ENCODE assay signal across 30 mouse cellular contexts in genomic region chr8:84907037-84907436, GRCm38 (mm10). TPM values are rescaled to one million over a fixed set of nuclear protein-coding genes. Genes with fewer than 3 reads are reported as not detected.
"Had no signal": no experiment of that assay in that cellular context is flagged by ENCODE, and none has a peak within 500 bp of the region (broad histone marks: within the 10 kb centered on the region; RNA-seq: fewer than 3 reads in every experiment).

No protein-coding gene starts in this region.

- H3K4me3 ChIP-seq: gastrocnemius, adult 2 months; heart, embryonic 10.5 days; heart, embryonic 12.5 days; hindbrain, embryonic 10.5 days; hindbrain, embryonic 12.5 days; intestine, embryonic 15.5 days; layer of hippocampus, adult 2 months; left cerebral cortex, adult 2 months; limb, embryonic 10.5 days; limb, embryonic 12.5 days had no signal

- H3K36me3 ChIP-seq: heart, embryonic 10.5 days; heart, embryonic 12.5 days; intestine, embryonic 15.5 days had no signal

- DNase-seq: gastrocnemius, adult 2 months; gastrocnemius, postnatal 10 days; gastrocnemius, postnatal 25 days; heart, adult 18-20 months; heart, postnatal 10 days; heart, postnatal 4 days; kidney, adult 18-20 months; kidney, adult 8-10 months; kidney, postnatal 10 days; kidney, postnatal 25 days; kidney, postnatal 4 days had no signal

- H3K27ac ChIP-seq: gastrocnemius, adult 2 months; heart, embryonic 10.5 days; hindbrain, embryonic 10.5 days; hindbrain, embryonic 12.5 days; hindbrain, embryonic 14.5 days; intestine, embryonic 15.5 days; layer of hippocampus, adult 2 months; left cerebral cortex, adult 2 months; limb, embryonic 10.5 days; limb, embryonic 12.5 days had no signal

- H3K9ac ChIP-seq: heart, embryonic 12.5 days; hindbrain, embryonic 12.5 days; hindbrain, embryonic 14.5 days; intestine, embryonic 15.5 days; limb, embryonic 12.5 days had no signal

- ATAC-seq: hindbrain, embryonic 16.5 days; inflammation-experienced regulatory T-cells, adult 6 months; intestine, embryonic 15.5 days; intestine, postnatal 0 days had no signal

- H3K9me3 ChIP-seq: heart, embryonic 10.5 days; heart, embryonic 12.5 days; hindbrain, embryonic 10.5 days; hindbrain, embryonic 12.5 days; intestine, embryonic 15.5 days; limb, embryonic 10.5 days; limb, embryonic 12.5 days had no signal

- H3K4me2 ChIP-seq: heart, embryonic 12.5 days; hindbrain, embryonic 12.5 days; hindbrain, embryonic 14.5 days; intestine, embryonic 15.5 days; limb, embryonic 12.5 days had no signal

RNA-seq across cellular contexts. Expression of gene Klf1, which starts 5.3 kb away (rescaled TPM):
- total RNA-seq: gastrocnemius, adult 2 months; gastrocnemius, postnatal 25 days; heart, adult 18-20 months; heart, adult 8-10 months; heart, postnatal 25 days; layer of hippocampus, adult 2 months; layer of hippocampus, postnatal 10 days; left cerebral cortex, postnatal 14 days; left cerebral cortex, postnatal 36 days had no signal
- polyA plus RNA-seq: inflammation-experienced regulatory T-cells, adult 6 months had no signal

RNA-seq across cellular contexts. Expression of gene Mast1, which starts 30.1 kb away (rescaled TPM):
- total RNA-seq: gastrocnemius, postnatal 25 days; granulocyte monocyte progenitor cell, adult 5-6 weeks had no signal
